Mouse (Mus musculus) small intestine, adult 10 weeks (tissue): ENCODE measurements around the gene Pnkp. TPM values are rescaled to one million over a fixed set of nuclear protein-coding genes. Genes with fewer than 3 reads are reported as not detected.

Experiments used
- polyA plus RNA-seq: library from polyadenylated mRNA; stranded (reverse); fragments of 350-450 nt; fragmentation: Illumina TruSeq; extraction: RNeasy Lipid Tissue Mini Kit (QIAGEN cat#74804); gene quantifications from one replicate; pipeline ENCODE4 v1.2.3, GENCODE M21; 2014; ENCODE audit warnings: low replicate concordance

Pnkp gene
- not detected for polyA plus RNA-seq

DNA sequence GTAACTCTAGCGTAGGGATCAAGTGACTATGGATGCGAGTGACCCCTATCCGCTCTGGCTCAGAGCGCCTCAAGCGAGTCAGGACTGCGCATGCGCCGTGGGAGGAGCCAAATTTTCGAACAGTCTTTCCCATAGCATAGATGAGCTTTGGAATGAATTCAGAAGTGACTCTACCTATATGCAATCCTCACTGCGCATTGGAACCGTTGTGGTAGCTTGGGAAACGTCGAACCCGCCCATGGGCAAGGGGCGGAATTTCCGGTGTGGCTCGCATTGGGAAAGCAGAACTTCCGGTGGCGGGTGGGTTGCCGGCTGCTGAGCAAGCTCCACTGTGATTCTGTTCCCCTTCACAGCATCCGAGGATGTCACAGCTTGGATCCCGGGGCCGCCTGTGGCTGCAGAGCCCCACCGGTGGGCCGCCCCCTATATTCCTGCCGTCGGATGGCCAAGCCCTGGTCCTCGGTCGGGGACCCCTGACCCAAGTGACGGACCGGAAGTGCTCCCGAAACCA is at the start of gene Pnkp:
Pnkp (plus strand) TSS at position 98 of the 511 bp plus-strand sequence.

DNA sequence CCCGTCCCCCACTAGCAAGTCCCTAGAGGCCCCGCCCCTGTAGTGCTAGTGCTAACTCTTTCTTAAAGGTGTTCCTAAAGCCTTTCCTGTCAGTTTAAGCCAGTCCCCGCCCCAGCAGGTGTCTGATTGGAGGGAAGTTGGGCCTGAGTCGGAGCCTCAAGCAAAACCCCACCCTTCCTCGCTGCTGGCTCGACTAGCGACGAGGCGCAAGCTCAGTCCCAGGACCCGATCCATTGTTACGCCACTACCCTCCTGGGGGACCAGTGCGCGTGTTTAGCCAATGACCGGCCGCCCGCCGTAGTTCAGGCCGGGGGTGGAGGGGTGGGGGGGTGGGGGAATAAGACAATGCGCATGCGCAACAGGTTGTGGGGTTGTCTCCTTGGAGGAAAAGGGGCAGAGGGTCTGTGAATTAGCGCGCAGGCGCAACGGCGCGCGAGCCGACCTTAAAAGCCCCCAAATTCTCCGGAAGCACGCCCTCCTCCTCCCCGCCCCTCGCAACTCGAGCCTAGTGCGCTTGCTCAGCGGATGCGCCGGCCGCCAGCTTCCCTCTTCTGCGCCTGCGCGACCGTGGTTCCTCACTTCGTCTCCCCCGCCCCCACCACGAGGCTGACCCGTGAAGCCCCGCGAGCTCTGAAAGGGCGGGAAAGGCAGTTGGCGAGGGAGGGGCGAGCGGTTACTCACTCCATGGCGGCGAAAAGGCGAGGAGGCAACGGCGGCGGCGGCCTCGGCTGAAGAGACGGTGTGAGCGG is 41.0 kb upstream of the Pnkp start, which contains the start of the genes Nup62 and Il4i1:
Nup62 (plus strand) TSS at position 368 of the 749 bp plus-strand sequence.
Il4i1 (plus strand) TSS at position 667 of the 749 bp plus-strand sequence.

DNA sequence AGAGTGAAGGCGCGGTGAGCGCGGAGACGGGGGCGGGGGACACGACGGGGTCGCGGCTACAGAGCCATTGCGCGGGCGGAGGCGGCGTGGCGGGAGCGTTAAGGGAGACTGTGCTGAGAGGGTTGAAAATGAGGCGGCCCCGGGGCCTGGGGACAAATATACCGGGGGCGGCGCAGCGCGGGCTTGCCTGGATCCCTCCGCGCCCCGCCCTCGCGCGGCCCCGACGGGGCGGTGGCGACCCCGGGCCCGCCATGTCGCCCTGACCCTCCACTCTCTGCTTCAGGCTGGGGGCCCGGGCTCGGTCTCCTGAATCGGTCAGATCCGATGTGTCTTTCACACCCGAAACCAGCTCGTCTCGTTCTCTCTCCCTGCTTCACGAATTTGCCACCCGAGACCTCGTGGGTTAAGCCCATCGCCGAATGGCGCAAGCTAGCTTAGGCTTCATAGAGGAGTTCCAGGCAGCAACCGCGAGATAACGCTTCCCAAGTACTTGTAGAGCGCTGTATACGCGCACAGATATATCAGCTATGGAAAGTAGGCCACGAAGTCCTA is 40.4 kb upstream of the Pnkp start, which contains the start of gene Atf5:
Atf5 (minus strand) TSS at position 189 of the 552 bp plus-strand sequence.

DNA sequence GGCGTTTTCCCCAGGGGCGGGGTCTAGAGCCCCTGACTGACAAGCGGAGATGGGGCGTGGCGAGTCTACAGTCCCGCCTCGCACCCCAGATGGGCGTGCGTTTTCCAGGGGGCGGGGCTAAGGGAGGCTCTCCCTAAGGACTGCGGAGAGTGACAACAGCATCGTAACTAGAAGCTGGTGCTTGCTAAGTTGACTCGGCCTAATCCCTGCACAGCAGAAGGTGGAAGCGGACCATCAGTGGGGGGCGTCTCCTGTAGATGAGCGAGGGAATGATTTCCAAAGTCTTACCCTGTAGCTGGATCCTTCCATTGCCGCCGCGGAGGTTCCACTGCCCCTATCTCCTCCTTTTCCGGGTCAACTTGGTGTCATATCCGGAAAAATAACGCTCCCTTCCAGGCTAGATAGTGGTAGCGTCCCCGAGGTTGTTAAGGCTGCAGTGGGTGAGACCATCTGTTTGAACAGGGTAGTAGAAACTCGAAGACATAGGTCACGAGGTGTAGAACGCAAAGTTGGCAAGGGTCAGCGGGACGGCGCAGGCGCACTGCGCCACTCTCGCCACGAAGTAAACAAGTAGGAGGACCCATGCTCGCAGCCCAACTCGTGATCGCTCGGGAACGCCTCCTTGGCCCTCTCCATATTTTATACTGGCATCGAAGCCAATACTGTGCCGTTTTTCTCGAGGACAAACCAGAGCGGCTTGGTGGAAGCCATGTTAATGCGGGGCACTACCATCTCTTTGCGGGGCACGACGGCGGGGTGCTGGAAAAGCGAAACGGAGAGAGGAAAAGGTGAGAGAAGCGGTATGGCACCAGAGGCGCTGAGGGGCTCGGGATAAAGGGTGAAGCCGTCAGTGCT is 8.2 kb upstream of the Pnkp start, which contains the start of the genes Akt1s1 and Tbc1d17:
Akt1s1 (plus strand) TSS at position 431 of the 855 bp plus-strand sequence.
Tbc1d17 (minus strand) TSS at position 519 of the 855 bp plus-strand sequence.

DNA sequence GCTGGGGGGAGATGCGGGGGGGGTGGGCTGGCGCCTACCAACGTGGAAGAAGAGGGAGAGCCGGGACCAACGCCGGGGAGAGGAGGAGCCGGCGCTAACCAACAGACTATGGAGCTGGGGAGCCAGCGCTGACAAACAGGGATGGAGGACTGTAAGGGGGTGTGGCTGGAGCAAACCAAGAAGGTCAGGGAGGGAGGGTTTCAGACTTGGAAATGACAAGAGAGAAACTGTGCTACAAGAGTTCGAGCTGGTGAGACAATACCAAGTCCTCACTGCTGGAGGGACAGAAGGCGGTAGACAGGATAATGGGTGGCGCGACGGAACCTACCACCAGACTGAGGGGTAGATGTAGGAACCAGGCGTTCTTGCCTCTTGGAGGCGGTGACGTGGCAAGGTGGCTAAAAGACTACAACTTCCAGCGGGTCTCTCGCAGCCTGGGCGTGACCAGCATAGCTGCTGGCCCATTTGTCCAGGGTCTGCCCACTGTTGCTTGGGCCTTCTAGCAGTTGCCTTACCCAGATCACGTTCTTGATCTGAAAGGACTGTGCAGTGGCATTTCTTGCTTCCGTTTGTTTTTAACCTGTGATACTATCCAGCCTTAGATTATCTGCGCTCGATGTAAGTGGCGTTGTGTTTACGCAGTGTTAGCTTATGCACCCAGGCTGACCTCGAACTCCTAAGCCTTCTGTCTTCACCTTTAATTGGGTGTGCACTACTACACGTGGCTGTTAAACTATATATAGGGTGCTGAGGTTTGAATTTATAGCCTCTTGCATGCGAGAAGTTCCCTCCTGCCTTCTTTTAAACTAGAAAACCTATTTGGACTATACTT is 13.0 kb downstream of the Pnkp start, which contains the start of gene Ptov1:
Ptov1 (minus strand) TSS at position 92 of the 832 bp plus-strand sequence.

DNA sequence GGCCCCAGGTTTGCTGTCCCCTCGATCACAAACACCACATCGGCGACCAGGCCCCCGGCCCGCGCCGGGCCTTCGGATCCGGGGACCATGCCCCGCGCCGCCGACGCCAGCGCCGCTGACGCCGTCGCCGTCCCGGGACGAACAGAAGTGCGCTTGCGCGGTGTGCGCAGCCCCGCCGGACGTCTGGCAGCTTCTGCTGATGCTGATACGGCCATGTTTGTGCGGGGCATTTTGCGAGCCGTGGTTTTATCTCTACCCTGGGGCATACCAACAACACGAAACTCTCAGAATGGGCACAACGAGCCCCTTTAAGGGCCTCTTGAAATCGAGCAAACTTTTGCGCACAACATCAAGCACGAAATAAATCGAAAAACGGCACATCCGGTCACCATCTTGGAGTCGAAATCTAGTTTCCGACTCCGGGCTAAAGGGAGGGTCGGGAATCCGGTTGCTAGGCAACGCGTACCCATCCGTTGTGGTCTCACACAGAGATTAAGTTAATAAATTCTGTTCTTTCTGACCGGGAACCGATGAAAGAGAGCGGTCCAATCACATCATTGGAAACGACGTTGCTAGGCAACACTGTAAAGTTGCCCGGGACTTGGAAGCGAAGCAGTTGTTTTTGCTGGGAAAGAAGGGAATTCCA is 35.5 kb downstream of the Pnkp start, which contains the start of gene Med25:
Med25 (minus strand) TSS at position 437 of the 646 bp plus-strand sequence.

DNA sequence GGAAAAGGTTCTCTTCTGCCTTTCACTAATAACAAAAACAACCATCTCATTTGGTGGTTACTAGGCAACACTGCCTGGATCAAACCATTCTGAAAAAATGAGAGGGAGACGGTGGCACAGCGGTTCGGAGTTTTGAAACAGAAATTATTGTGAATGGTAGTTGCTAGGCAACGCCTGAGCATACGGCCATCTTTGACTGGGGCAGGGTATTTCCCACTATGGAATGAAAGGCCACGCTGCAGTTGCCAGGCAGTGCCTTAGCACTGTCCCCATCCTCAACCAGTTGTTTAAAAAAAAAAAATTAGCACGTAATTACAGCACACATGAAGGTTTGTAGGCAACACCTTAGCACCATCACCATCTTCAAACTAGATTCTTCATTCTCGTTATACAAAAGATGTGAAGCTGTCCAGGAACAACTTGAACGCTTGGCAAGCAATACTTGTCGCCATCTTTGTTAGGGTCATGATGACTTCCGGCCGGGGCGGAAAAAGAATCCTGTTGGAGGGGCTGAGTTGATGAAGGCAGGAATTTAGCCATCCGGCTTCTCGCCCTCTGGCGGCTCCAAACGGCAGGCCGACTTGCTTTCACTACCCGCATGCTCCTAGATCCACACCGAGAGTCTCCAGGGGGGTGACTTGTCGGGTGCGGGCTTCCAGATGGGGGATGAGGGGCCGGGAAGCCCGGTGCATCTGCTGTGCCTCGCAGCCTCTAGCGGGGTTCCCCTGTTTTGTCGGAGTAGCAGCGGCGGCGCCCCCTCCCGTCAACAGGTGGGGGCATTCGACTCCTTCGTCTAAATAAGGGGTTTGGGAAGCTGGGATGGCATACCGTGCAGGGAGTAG is 38.9 kb downstream of the Pnkp start, which contains the start of gene Fuz:
Fuz (plus strand) TSS at position 487 of the 842 bp plus-strand sequence.

Other genes starting within 250 kb of the Pnkp start
- gene Myh14, start 186.3 kb upstream of the Pnkp start, polyA plus RNA-seq = 0.78 TPM
- gene Izumo2, start 148.4 kb upstream of the Pnkp start, polyA plus RNA-seq = not detected
- 10.2 TPM for gene Vrk3, start 108.7 kb upstream of the Pnkp start, polyA plus RNA-seq
- 0.45 TPM for gene Zfp473, start 106.1 kb upstream of the Pnkp start, polyA plus RNA-seq
- gene Nup62, start 41.1 kb upstream of the Pnkp start, polyA plus RNA-seq = 3.6 TPM
- gene Il4i1, start 40.8 kb upstream of the Pnkp start, polyA plus RNA-seq = not detected
- gene Atf5, start 40.5 kb upstream of the Pnkp start, polyA plus RNA-seq = 1.0 TPM
- gene Akt1s1, start 8.1 kb upstream of the Pnkp start, polyA plus RNA-seq = 1.1 TPM
- not detected for gene Tbc1d17, start 8.1 kb upstream of the Pnkp start, polyA plus RNA-seq
- not detected for gene Ptov1, start 12.6 kb downstream of the Pnkp start, polyA plus RNA-seq
- 1.3 TPM for gene Med25, start 35.6 kb downstream of the Pnkp start, polyA plus RNA-seq
- gene Fuz, start 38.9 kb downstream of the Pnkp start, polyA plus RNA-seq = 0.48 TPM
- 9.8 TPM for gene Ap2a1, start 72.4 kb downstream of the Pnkp start, polyA plus RNA-seq
- gene Tsks, start 86.1 kb downstream of the Pnkp start, polyA plus RNA-seq = not detected
- gene Cpt1c, start 117.7 kb downstream of the Pnkp start, polyA plus RNA-seq = 0.15 TPM
- 2.3 TPM for gene Prmt1, start 129.4 kb downstream of the Pnkp start, polyA plus RNA-seq
- 11.1 TPM for gene Irf3, start 140.5 kb downstream of the Pnkp start, polyA plus RNA-seq
- gene Bcl2l12, start 141.6 kb downstream of the Pnkp start, polyA plus RNA-seq = not detected
- 2.0 TPM for gene Scaf1, start 159.2 kb downstream of the Pnkp start, polyA plus RNA-seq
- 1.1 TPM for gene Rras, start 160.8 kb downstream of the Pnkp start, polyA plus RNA-seq
- gene Prr12, start 195.7 kb downstream of the Pnkp start, polyA plus RNA-seq = not detected
- 4.6 TPM for gene Nosip, start 205.3 kb downstream of the Pnkp start, polyA plus RNA-seq
- gene Prrg2, start 205.5 kb downstream of the Pnkp start, polyA plus RNA-seq = 9.4 TPM
- gene Rcn3, start 235.1 kb downstream of the Pnkp start, polyA plus RNA-seq = not detected
- 3.7 TPM for gene Fcgrt, start 246.7 kb downstream of the Pnkp start, polyA plus RNA-seq